Mouse (Mus musculus) adrenal gland, postnatal 10 days (tissue): ENCODE results near the gene Lhfpl3. TPM values are rescaled to one million over a fixed set of nuclear protein-coding genes. Genes with fewer than 3 reads are reported as not detected.

Experiments used
- DNase-seq: peaks from one replicate; pipeline ENCODE4 v3.0.0; 2021; ENCODE audit warnings: mixed read lengths
- total RNA-seq, 2 experiments: library from RNA; stranded (reverse); gene quantifications; 2 replicates each; pipeline ENCODE4 v1.2.3; 2021

Gene Lhfpl3
- total RNA-seq, 2 experiments from 2014 or later, result 0.42 to 0.69 TPM

DNA sequence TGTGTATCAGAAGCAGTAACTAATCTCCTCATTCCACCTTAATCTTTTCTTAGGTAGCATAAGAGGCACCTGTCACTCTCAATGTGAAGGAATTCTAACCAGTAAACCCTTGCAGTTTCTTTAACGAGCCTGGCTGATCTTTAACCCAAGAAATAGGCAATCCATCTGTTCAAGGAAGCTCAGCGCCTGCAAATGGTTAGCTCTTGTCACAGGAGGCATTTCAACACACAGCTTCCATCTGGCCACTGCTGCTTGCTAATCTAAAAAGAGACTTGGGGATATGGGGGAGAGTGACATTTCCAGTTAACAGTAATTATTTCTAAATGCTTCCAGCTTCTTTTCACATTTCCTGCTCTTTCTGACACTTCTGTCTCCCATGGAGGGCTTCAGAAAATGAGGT is 182.9 kb downstream of the Lhfpl3 start:
- no peak for DNase-seq

DNA sequence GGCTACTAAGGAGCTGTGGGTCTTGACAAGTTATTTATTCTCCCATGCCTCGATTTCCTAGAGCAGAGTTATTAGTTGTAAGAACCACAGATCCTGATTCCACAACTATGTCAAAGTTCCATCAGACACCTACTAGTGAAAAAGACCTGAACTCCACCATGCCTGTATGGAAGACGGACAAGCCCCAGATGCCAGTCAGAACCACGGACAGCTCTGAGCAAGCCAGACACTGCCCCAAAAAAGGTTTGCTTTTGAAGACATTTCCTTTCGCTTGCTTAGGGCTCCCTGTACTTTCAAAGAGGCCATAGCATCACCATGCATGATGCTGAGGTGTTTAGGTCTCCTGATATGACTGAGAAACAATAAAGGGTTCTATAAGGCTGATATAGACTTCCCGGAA is 197.4 kb downstream of the Lhfpl3 start:
- DNase-seq, result peak; percentile 37

GRCm38 (mm10) chr5:22963300-22963699 is 217.4 kb downstream of the Lhfpl3 start:
- peak; percentile 30 for DNase-seq

DNA sequence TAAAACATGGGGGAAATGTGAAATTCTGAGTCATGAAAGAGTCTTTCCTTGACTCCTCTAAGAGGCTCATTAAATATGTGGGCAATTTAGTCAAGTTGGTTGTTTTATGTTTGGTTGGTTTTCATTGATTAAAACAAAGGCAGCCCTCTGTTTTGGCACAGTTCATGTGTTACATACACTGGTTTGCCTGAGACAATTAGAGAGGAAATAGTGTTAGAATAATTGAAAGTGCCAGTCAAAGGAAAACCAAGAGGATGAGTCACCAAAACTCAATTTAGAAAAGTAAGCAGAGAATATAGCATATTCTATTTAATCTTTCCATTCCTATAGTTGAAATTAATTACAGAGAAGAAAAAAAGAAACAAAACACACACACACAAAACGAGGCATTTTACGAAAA is 240.9 kb downstream of the Lhfpl3 start:
- no peak for DNase-seq

DNA sequence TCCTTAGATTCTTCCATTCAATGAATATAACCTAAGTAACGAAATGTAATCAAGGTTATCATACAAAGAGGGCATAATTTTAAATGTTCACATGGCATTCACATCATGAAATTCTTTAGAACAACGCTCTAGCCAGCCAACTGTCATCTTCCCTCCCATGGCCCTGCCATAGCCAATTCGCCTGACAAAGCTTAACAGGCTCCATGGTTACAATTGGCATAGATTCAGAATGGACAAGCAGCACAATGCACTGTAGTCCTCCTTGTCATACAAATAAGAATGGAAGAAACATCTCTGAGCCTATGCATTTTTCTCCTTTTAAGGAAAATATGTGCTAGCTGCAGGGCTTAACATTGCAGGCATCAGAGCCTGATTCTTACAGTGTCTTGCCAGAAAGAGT is 254.0 kb downstream of the Lhfpl3 start:
- DNase-seq, result no peak

GRCm38 (mm10) chr5:23003123-23003797 is 257.4 kb downstream of the Lhfpl3 start:
- no peak for DNase-seq

GRCm38 (mm10) chr5:23006207-23006606 is 260.3 kb downstream of the Lhfpl3 start:
- DNase-seq, result no peak

DNA sequence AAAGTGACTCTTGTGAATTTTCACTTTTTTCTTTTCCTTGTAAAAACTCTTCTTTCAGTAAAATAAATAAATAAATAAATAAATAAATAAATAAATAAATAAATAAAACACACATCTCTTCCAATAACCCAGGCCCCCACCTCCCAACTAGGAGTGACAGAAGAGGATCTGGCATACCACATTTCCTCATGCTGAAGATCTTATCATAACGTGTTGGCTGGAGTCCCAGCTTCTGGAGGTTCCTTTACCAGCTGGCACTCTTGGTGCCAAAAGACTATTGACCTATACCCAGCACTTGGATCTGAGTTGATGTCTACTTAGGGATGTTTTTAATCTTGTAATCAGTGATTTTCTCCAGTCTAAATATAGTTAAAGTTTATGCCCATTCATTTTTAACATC is 264.6 kb downstream of the Lhfpl3 start:
- DNase-seq, result peak; percentile 8

GRCm38 (mm10) chr5:23013997-23014396 is 268.1 kb downstream of the Lhfpl3 start:
- DNase-seq, result no peak

GRCm38 (mm10) chr5:23015587-23016335 is 269.9 kb downstream of the Lhfpl3 start:
- DNase-seq, result peak; percentile 9

GRCm38 (mm10) chr5:23034944-23035726 is 289.3 kb downstream of the Lhfpl3 start:
- peak; percentile 10 for DNase-seq

- DNase-seq, result no peak
These were observed 289.8 kb downstream of the Lhfpl3 start for GRCm38 (mm10) chr5:23035727-23036029.

DNA sequence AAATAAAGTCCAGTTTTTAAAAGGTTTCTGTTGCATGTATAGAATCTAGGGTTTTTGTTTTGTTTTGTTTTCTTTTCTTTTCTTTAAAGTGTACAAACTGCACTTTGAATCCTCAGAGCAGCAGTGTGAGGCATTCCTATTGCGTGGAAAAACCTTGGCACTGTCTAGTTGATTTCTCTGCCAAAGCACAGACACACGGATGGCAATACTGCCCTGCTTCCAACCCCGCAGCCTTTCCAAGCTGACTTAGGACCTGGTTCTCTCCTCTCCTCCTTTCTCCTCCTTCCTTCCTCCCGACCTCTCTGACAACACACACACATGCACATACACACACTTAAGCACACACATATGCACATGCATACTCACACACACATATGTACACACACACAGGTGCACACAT is 294.6 kb downstream of the Lhfpl3 start:
- peak; percentile 15 for DNase-seq

GRCm38 (mm10) chr5:23042862-23043261 is 297.0 kb downstream of the Lhfpl3 start:
- no peak for DNase-seq

- DNase-seq, result no peak
These were observed 303.3 kb downstream of the Lhfpl3 start for GRCm38 (mm10) chr5:23049083-23049663.

- DNase-seq, result no peak
These were observed 305.6 kb downstream of the Lhfpl3 start for GRCm38 (mm10) chr5:23051458-23051857.

DNA sequence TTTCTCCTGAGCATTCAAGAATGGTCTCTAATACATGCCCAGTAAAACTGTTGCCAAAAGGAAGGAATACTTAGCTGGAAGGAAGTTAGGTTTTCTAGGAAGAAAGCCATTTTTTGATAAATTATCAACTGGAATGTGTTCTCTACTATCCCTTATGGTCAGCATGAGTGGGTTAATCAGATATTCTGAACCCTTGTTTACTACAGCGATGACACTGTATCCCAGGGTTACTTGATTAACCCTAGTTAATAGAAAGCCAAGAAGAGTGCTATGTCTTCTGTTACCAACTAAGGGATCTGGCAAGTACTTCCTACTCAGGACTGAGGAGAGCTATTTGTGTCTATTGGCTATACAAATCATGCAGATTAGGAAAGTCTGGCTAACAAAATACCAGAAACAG is 349.0 kb downstream of the Lhfpl3 start:
- no peak for DNase-seq

- DNase-seq, result no peak
These were observed 360.7 kb downstream of the Lhfpl3 start for GRCm38 (mm10) chr5:23106536-23106935.

GRCm38 (mm10) chr5:23111307-23111706 is 365.4 kb downstream of the Lhfpl3 start:
- no peak for DNase-seq

- DNase-seq, result no peak
These were observed 368.4 kb downstream of the Lhfpl3 start for GRCm38 (mm10) chr5:23114249-23114648.

DNA sequence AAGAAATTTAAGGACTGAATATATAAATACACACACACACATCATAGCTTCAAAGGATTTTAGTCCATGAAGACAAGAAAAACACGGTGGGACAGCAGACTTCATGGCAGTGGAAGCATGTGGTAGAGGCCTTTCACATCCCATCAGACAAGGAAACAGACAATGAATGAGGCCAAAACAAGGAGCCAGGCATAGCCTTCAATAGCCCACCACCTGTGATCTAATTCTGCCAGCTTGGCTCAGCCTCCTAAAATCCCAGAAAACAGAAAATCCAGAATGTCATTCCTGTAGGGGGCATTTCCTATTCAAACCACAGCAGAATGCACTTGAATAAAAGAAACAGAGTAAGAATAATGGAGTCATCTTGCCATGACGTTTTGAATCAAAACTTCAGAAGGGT is 381.0 kb downstream of the Lhfpl3 start:
- no peak for DNase-seq

- peak; percentile 52 for DNase-seq
These were observed 394.5 kb downstream of the Lhfpl3 start for GRCm38 (mm10) chr5:23140183-23140921.
